Mouse (Mus musculus): ENCODE measurements around the gene Shisa5. TPM values are rescaled to one million over a fixed set of nuclear protein-coding genes. Genes with fewer than 3 reads are reported as not detected.

The Shisa5 gene
- polyA plus RNA-seq, 1 experiment, result 21.0 TPM

GRCm38 (mm10) chr9:109105648-109106047 lies 67.3 kb downstream of the Shisa5 start:
- Histone ChIP-seq H3K27me3 (ENCODE audit: control insufficient read depth, insufficient read depth, low read length) (no peaks in the 10 kb centered on the region), H3K4me3 (ENCODE audit: control insufficient read depth, low read depth, low read length) (no peak overlapping the region), H3K36me3 (ENCODE audit: control insufficient read depth, insufficient read depth, low read length) (no peaks in the 10 kb centered on the region), H3K27ac (ENCODE audit: control insufficient read depth, insufficient read depth, low read depth, low read length) (no peak overlapping the region), H3K4me1 (ENCODE audit: control insufficient read depth, insufficient read depth, low read length) (no peaks in the 10 kb centered on the region)
- TF ChIP-seq POLR2A (IDR thresholded peaks at IDR 0.05; ENCODE audit: control insufficient read depth, low read depth, low read length) (no peak), CTCF (IDR thresholded peaks at IDR 0.05; ENCODE audit: control insufficient read depth, insufficient read depth, insufficient replicate concordance, low read depth, low read length) (no peak)

DNA sequence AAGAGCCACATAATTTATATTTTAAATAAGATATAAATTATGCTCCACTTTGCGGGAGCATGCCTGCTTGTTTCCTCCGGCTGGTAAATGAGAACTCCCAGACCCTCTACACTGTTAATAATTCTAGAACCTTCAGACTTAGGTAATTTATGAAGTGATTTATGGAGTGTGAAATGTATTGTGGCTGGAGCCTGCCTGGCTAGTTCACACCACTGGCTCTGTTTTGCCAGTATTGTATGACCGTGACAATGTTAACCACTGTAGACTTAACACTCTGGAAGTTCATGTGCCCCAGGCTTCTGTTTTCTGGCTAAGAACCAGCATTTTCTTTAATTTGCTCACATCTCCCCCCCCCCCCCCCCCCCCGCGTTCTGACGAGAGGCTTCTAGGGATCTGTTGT lies 69.0 kb downstream of the Shisa5 start:
- Histone ChIP-seq H3K36me3 (ENCODE audit: control insufficient read depth, insufficient read depth, low read length) (no peaks in the 10 kb centered on the region), H3K27ac (ENCODE audit: control insufficient read depth, insufficient read depth, low read depth, low read length) (no peak overlapping the region), H3K4me3 (ENCODE audit: control insufficient read depth, low read depth, low read length) (no peak overlapping the region), H3K27me3 (ENCODE audit: control insufficient read depth, insufficient read depth, low read length) (no peaks in the 10 kb centered on the region), H3K4me1 (ENCODE audit: control insufficient read depth, insufficient read depth, low read length) (no peaks in the 10 kb centered on the region)
- TF ChIP-seq POLR2A (IDR thresholded peaks at IDR 0.05; ENCODE audit: control insufficient read depth, low read depth, low read length), result no peak

Other genes starting within 250 kb of the Shisa5 start
- 5.6 and 5.9 TPM in 2 replicates for gene Nckipsd, start 230.2 kb upstream of the Shisa5 start, polyA plus RNA-seq (2012; rRNA removed)
- 1.2 and 1.3 TPM in 2 replicates for gene Celsr3, start 212.2 kb upstream of the Shisa5 start, polyA plus RNA-seq (2012; rRNA removed)
- 7.2 and 8.4 TPM in 2 replicates for gene Slc26a6, start 185.3 kb upstream of the Shisa5 start, polyA plus RNA-seq (2012; rRNA removed)
- gene Tmem89, start 123.9 kb upstream of the Shisa5 start, polyA plus RNA-seq (2012; rRNA removed), result 400 and 456 TPM in 2 replicates
- 432 and 464 TPM in 2 replicates for gene Uqcrc1, start 101.9 kb upstream of the Shisa5 start, polyA plus RNA-seq (2012; rRNA removed)
- 3.4 and 4.9 TPM in 2 replicates for gene Col7a1, start 85.0 kb upstream of the Shisa5 start, polyA plus RNA-seq (2012; rRNA removed)
- gene Ucn2, start 52.6 kb upstream of the Shisa5 start, polyA plus RNA-seq (2012; rRNA removed), result 0.35 and 0.88 TPM in 2 replicates
- 41.2 and 53.3 TPM in 2 replicates for gene Pfkfb4, start 46.8 kb upstream of the Shisa5 start, polyA plus RNA-seq (2012; rRNA removed)
- 5.0 and 6.3 TPM in 2 replicates for gene Trex1, start 21.2 kb downstream of the Shisa5 start, polyA plus RNA-seq (2012; rRNA removed)
- 12.1 and 13.5 TPM in 2 replicates for gene Atrip, start 35.6 kb downstream of the Shisa5 start, polyA plus RNA-seq (2012; rRNA removed)
- 1.6 TPM in 2 replicates for gene Ccdc51, start 43.9 kb downstream of the Shisa5 start, polyA plus RNA-seq (2012; rRNA removed)
- 66.4 and 120 TPM in 2 replicates for gene Tma7, start 44.0 kb downstream of the Shisa5 start, polyA plus RNA-seq (2012; rRNA removed)
- gene Plxnb1, start 56.8 kb downstream of the Shisa5 start, polyA plus RNA-seq (2012; rRNA removed), result 5.8 and 6.0 TPM in 2 replicates
- gene Fbxw21, start 123.5 kb downstream of the Shisa5 start, polyA plus RNA-seq (2012; rRNA removed), result not detected in 2 replicates
- 0.31 TPM in 1 of 2 replicates, not detected in the other for gene Fbxw13, start 157.4 kb downstream of the Shisa5 start, polyA plus RNA-seq (2012; rRNA removed)
- 0.32 and 0.44 TPM in 2 replicates for gene Fbxw20, start 196.2 kb downstream of the Shisa5 start, polyA plus RNA-seq (2012; rRNA removed)
- gene Fbxw14, start 249.1 kb downstream of the Shisa5 start, polyA plus RNA-seq (2012; rRNA removed), result not detected in 2 replicates

Data from testis, adult 2 months (tissue).